Mouse (Mus musculus) stomach, embryonic 16.5 days (tissue): ENCODE measurements around the gene Hnrnpll. TPM values are rescaled to one million over a fixed set of nuclear protein-coding genes. Genes with fewer than 3 reads are reported as not detected.
A peak's percentile ranks its signal among the peaks of the same experiment; 100 is the strongest.
"Not testable (repeated sequence)": the region's sequence is repeated elsewhere in the genome, so short reads cannot be mapped to it uniquely, and the experiment has no call there.

Experiments
- ATAC-seq: fragments of 200-750 bp; cut with Nextera tagmentation; 2 replicates; pipeline ENCODE4 v1.8.0; 2017; ENCODE audit warnings: moderate number of reproducible peaks, moderate TSS enrichment; ENCODE audit not compliant: insufficient read depth, low FRiP score
- H3K27ac ChIP-seq: fragments of 300-500 bp; sonication (generic); 2 replicates; pipeline ENCODE4 v1.5.1; 2014; ENCODE audit warnings: low read length
- H3K27me3 ChIP-seq: fragments of 300-500 bp; sonication (generic); 2 replicates; pipeline ENCODE4 v1.6.1; 2014; ENCODE audit warnings: low read length, control low read depth, mixed read lengths; ENCODE audit not compliant: control insufficient read depth, insufficient read depth
- H3K36me3 ChIP-seq: fragments of 300-500 bp; sonication (generic); 2 replicates; pipeline ENCODE4 v1.6.1; 2014; ENCODE audit warnings: low read length; ENCODE audit not compliant: control insufficient read depth, insufficient read depth
- H3K4me1 ChIP-seq: fragments of 300-500 bp; sonication (generic); 2 replicates; pipeline ENCODE4 v1.6.1; 2014; ENCODE audit warnings: low read length, control low read depth, mixed read lengths; ENCODE audit not compliant: control insufficient read depth, insufficient read depth
- H3K4me2 ChIP-seq: fragments of 300-500 bp; sonication (generic); 2 replicates; pipeline ENCODE4 v1.6.1; 2014; ENCODE audit warnings: low read depth, low read length, mixed read lengths
- H3K4me3 ChIP-seq: fragments of 300-500 bp; sonication (generic); replicated peaks from 2 replicates; pipeline ENCODE4 v1.5.1; 2014; ENCODE audit warnings: mild to moderate bottlenecking, low read length
- H3K9ac ChIP-seq: fragments of 300-500 bp; sonication (generic); 2 replicates; pipeline ENCODE4 v1.6.1; 2014; ENCODE audit warnings: low read length
- H3K9me3 ChIP-seq: fragments of 300-500 bp; sonication (generic); replicated peaks from 2 replicates; pipeline ENCODE4 v1.6.1; 2016; ENCODE audit warnings: low read length, control low read depth; ENCODE audit not compliant: control insufficient read depth
- WGBS: fragments of 180-500 bp; shearing (Covaris S2); extraction: QIAGEN DNeasy Blood & Tissue Kit; methylation state at CpG from one replicate; pipeline ENCODE4 v1.1.7; 2014; 5-methylcytosine and 5-hydroxymethylcytosine counted together
- polyA plus RNA-seq: library from polyadenylated mRNA; unstranded; fragments of >200 nt; fragmentation: Nextera tagmentation; extraction: Ambion mirVana; gene quantifications from 2 replicates; pipeline ENCODE4 v1.2.1, GENCODE M21; 2015

Hnrnpll gene
- polyA plus RNA-seq, 1 experiment from 2014 or later: 39.4 TPM

DNA sequence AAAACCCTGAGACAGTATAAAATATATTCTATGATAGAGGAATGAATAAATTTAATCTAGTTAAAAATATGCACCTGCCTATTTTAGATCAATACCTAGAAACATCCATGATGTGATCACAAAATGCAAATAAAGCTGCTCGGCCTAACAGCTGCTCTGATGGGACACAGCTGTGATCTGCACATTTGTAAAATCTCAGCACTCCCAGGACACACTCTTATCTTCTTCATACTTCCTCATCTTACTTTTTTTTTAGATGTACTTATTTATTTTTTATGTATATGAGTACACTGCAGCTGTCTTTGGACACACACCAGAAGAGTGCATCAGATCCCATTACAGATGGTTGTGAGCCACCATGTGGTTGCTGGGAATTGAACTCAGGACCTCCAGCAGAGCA, 20.4 kb downstream of the Hnrnpll start:
- no peaks in the 10 kb centered on the region for H3K4me1 ChIP-seq
- no peaks in the 10 kb centered on the region for H3K27me3 ChIP-seq
- H3K9ac ChIP-seq: no peak overlapping the region
- no peaks in the 10 kb centered on the region for H3K9me3 ChIP-seq
- no peak overlapping the region for H3K4me3 ChIP-seq
- H3K4me2 ChIP-seq: no peak overlapping the region
- no peak overlapping the region for H3K27ac ChIP-seq
- no peak for ATAC-seq
- 46% methylated on average over 1 of the region's 1 CpGs for WGBS
- H3K36me3 ChIP-seq: peaks cover 11% of the 10 kb centered on the region

DNA sequence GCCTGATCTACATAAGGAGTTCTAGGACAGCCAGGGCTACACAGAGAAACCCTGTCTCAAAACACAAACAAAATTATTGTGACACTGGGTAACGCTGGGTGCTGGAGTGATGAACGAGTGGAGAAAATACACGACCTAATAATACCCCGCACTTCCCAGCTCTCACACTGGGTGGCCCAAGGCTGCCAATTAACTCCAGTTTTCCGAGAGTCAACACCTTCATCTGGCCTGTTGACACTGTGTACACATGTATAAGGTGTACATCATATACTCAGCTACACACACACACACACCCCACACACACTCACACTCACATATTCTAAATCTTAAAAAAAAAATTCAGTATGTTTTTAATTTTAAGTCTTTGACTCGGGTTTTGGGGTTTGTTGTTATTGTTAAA, 33.5 kb downstream of the Hnrnpll start:
- 85% methylated on average over 6 of the region's 6 CpGs for WGBS
- no peaks in the 10 kb centered on the region for H3K27me3 ChIP-seq
- peaks cover 13% of the 10 kb centered on the region for H3K36me3 ChIP-seq
- no peak overlapping the region for H3K9ac ChIP-seq
- no peak overlapping the region for H3K4me2 ChIP-seq
- ATAC-seq: no peak
- H3K4me3 ChIP-seq: no peak overlapping the region
- no peak overlapping the region for H3K27ac ChIP-seq
- H3K9me3 ChIP-seq: no peaks in the 10 kb centered on the region
- no peaks in the 10 kb centered on the region for H3K4me1 ChIP-seq

DNA sequence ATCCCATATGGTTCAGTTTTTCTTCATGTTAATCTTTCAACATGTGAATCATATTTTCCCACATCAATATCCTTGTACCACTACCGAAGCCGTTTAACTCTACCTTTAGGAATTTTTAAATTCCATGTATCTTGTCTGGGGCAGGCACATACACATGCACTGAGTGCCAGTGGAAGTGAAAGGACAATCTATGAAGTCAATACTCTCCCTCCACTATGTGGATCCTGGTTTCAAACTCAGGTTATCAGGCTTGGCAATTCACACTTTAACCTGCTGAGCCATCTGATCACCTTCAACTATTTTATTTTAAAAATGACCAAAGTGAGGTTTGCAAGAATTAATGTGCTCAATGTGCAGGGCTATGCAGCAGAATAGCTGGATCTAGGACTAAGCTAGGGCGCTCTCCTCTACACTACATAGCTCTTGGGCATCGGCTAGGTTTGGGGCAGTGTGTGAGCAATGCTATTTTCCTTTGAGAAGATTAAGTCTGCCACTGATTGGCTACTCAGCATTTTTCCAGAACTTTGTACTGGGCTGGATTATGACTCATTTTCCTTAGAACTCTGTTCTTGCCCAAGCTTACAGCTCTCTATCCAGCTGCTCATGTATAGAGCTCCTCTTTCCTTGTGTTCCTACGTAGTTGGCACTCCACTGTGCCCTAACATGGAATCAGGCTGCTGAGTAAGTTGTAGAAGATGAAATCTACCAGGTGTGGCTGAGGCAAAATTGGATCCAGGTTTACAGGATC, 35.8 kb downstream of the Hnrnpll start:
- Histone ChIP-seq H3K9me3 (no peaks in the 10 kb centered on the region), H3K27ac (no peak overlapping the region), H3K9ac (no peak overlapping the region), H3K4me1 (no peaks in the 10 kb centered on the region), H3K4me2 (no peak overlapping the region), H3K36me3 (peaks cover 10% of the 10 kb centered on the region), H3K27me3 (no peaks in the 10 kb centered on the region), H3K4me3 (no peak overlapping the region)
- ATAC-seq: no peak
- WGBS: 94% methylated on average over 5 of the region's 5 CpGs

DNA sequence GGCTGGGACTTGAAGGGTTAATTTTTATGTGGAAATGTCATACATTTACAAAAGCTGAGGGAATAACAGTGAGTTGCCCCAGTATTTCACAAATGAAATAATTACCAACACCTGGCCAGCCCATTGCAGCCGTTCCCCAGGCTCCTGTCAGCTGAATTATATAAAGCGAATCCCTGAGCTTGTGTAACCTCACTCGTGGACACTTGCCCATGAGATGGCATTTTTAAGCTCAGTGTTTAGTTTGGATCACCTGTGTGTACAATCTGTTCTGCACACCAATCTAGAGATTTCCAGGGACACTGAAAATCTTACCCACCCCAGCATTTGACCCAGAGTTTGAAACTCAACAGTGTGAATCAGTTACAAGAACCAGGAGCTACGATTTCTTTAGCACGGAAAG, 40.0 kb downstream of the Hnrnpll start:
- no peak for ATAC-seq
- 47% methylated on average over 5 of the region's 5 CpGs for WGBS

DNA sequence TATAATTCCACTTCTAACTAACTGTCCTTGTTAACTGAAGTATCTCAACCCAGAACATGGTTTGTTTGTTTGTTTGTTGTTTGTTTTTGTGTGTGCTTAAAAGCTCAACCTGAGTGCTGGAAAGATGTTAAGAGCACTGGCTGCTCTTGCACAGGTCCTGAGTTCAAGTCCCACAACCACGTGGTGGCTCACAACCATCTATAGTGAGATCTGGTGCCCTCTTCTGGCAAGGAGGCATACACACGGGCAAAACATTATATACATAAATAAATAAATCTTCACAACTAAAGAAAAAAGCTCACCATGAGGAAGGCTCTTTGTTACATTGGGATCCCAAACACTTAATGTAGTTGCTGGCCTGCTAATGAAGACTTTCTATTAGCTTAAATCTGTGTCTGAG, 41.6 kb downstream of the Hnrnpll start:
- Histone ChIP-seq H3K27me3 (no peaks in the 10 kb centered on the region), H3K4me1 (0 out of 2 replicates have a peak, but pooled peaks cover 6% of the 10 kb centered on the region), H3K4me3 (no peak overlapping the region), H3K9ac (no peak overlapping the region), H3K27ac (no peak overlapping the region), H3K9me3 (no peaks in the 10 kb centered on the region), H3K36me3 (no peaks in the 10 kb centered on the region), H3K4me2 (no peak overlapping the region)
- no peak for ATAC-seq
- WGBS: 69% methylated on average over 2 of the region's 2 CpGs

More for the DNA sequence above, 40.0 kb downstream of the Hnrnpll start:
- H3K4me1 ChIP-seq: 0 out of 2 replicates have a peak, but pooled peaks cover 6% of the 10 kb centered on the region
- no peaks in the 10 kb centered on the region for H3K36me3 ChIP-seq
- H3K9ac ChIP-seq: no peak overlapping the region
- H3K27me3 ChIP-seq: no peaks in the 10 kb centered on the region
- no peaks in the 10 kb centered on the region for H3K9me3 ChIP-seq
- H3K27ac ChIP-seq: no peak overlapping the region
- no peak overlapping the region for H3K4me2 ChIP-seq
- no peak overlapping the region for H3K4me3 ChIP-seq

DNA sequence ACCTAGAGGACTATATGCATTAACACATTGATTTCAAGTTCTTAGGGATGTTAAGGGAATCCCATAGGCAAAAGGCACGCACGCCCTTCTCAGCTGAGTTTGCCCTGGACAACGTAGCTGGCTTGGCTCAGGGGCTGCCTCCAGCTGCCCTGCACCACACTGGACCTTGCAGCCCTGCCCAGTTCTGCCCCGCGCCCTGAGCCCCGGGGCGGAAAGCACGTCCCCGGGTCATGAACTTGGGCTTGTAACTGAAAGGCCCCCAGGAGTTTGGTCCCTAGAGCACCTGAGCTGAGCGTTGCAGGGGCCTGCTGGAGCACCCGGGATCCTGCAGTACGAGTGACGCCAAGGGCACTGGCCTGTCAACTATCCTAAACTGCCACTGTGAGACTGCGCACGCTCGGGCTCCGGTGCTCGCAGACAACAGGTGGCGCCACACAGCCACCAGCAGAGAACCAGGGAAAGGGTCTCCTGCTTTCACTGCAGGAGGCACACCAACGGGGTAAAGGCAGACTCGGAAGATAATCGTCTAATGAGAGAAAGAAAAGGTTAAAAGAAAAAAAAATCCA, 43.1 kb downstream of the Hnrnpll start:
- peak; percentile 58; the same call in 1 of the 2 replicates for ATAC-seq
- Histone ChIP-seq H3K27me3 (no peaks in the 10 kb centered on the region), H3K27ac (no peak overlapping the region), H3K9me3 (no peaks in the 10 kb centered on the region), H3K4me3 (peak overlapping the region; percentile 20; the same call in 1 of the 2 replicates), H3K4me2 (peak overlapping the region; percentile 47), H3K4me1 (0 out of 2 replicates have a peak, but pooled peaks cover 6% of the 10 kb centered on the region), H3K9ac (peak overlapping the region; percentile 8), H3K36me3 (no peaks in the 10 kb centered on the region)
- WGBS: 10% methylated on average over 22 of the region's 22 CpGs

DNA sequence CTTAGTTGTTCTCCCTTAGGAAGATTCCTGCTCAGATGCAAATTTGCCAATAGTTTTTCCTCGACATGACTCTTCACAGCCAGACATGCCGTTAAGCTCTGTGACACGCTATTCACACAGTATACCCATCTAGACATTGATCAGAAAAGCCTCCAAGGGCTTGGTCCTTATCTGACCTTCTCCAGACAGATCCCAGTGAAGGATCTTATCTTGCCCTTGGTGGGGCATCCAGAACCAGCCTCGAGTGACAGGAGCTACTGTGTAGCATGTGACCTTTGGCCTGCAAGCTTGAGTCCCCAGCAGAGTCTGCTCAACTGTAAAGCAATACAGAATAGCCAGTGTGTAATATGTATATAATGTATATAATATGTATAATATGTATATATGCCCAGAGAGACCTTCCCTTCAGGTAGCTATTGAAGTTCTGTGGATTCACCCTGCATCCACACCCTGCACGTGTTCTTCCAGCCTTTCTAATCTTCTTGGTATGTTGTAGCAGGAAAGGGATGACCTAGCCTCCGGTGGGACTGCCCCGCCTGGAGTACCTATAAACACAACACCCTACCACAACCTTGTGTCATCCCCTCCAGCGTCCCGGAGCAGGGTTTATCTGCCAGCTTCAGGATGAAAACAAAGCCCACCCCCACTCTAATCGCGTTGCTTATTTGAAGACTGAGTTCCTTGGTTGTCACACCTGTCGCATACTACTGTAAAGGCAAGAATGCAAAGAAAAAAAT, 43.7 kb downstream of the Hnrnpll start:
- Histone ChIP-seq H3K4me3 (no peak overlapping the region), H3K36me3 (no peaks in the 10 kb centered on the region), H3K9me3 (no peaks in the 10 kb centered on the region), H3K9ac (no peak overlapping the region), H3K4me1 (0 out of 2 replicates have a peak, but pooled peaks cover 6% of the 10 kb centered on the region), H3K27me3 (no peaks in the 10 kb centered on the region), H3K4me2 (no peak overlapping the region), H3K27ac (no peak overlapping the region)
- WGBS: 47% methylated on average over 12 of the region's 12 CpGs
- ATAC-seq: no peak; the same call in 1 of the 2 replicates

DNA sequence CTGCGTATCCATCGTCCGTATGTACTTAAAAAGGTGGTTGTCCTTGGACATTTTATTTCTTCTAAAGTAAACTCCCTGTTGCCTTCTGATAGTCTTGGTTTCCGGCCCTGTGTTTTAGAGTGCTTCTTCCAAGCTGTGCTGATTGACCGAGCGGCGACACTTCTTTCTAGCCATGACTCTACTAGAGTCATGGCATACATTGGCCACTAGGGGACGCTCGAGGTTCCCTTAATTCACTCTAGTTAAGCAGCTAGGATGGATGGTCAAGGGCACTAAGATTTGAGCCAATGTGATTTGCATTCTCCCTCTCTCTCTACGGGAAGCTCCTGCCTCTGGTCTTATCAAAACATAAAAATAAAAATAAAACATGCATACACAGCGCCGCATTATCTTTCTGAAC, 44.7 kb downstream of the Hnrnpll start:
- WGBS: 56% methylated on average over 12 of the region's 12 CpGs
- 0 out of 2 replicates have a peak, but pooled peaks cover 6% of the 10 kb centered on the region for H3K4me1 ChIP-seq
- no peak overlapping the region for H3K4me3 ChIP-seq
- ATAC-seq: no peak
- no peak overlapping the region for H3K27ac ChIP-seq
- no peak overlapping the region for H3K4me2 ChIP-seq
- no peaks in the 10 kb centered on the region for H3K9me3 ChIP-seq
- H3K9ac ChIP-seq: no peak overlapping the region
- H3K27me3 ChIP-seq: no peaks in the 10 kb centered on the region
- H3K36me3 ChIP-seq: no peaks in the 10 kb centered on the region

DNA sequence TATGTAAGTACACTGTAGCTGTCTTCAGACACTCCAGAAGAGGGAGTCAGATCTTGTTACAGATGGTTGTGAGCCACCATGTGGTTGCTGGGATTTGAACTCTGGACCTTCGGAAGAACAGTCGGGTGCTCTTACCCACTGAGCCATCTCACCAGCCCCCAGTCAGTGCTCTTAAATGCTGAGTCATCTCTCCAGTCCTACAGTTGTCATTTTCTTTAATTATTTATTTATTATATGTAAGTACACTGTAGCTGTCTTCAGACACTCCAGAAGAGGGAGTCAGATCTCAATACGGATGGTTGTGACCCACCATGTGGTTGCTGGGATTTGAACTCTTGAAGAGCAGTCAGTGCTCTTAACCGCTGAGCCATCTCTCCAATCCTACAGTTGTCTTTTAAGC, 45.7 kb downstream of the Hnrnpll start:
- not testable (repeated sequence) for H3K4me1 ChIP-seq, H3K36me3 ChIP-seq, H3K27me3 ChIP-seq, H3K9ac ChIP-seq, H3K27ac ChIP-seq, H3K4me2 ChIP-seq, ATAC-seq, H3K4me3 ChIP-seq, H3K9me3 ChIP-seq
- WGBS: 89% methylated on average over 4 of the region's 4 CpGs
